Mouse (Mus musculus) intestine, embryonic 16.5 days (tissue): Measurements from ENCODE around the gene Utf1. TPM values are rescaled to one million over a fixed set of nuclear protein-coding genes. Genes with fewer than 3 reads are reported as not detected.

Experiments
- ATAC-seq: fragments of 200-750 bp; cut with Nextera tagmentation; 2 replicates; pipeline ENCODE4 v1.8.0; 2017; ENCODE audit warnings: moderate TSS enrichment, moderate library complexity
- H3K27ac ChIP-seq: fragments of 300-500 bp; sonication (generic); 2 replicates; pipeline ENCODE4 v1.5.1; 2014; ENCODE audit warnings: mild to moderate bottlenecking, low read length
- H3K27me3 ChIP-seq: fragments of 300-500 bp; sonication (generic); replicated peaks from 2 replicates; pipeline ENCODE4 v1.6.1; 2014; ENCODE audit warnings: low read length, control low read depth, mixed read lengths; ENCODE audit not compliant: control insufficient read depth, insufficient read depth
- H3K36me3 ChIP-seq: fragments of 300-500 bp; sonication (generic); 2 replicates; pipeline ENCODE4 v1.6.1; 2014; ENCODE audit warnings: low read length, control low read depth; ENCODE audit not compliant: control insufficient read depth, insufficient read depth
- H3K4me1 ChIP-seq: fragments of 300-500 bp; sonication (generic); 2 replicates; pipeline ENCODE4 v1.6.1; 2014; ENCODE audit warnings: low read length, control low read depth, mixed read lengths; ENCODE audit not compliant: control insufficient read depth, insufficient read depth
- H3K4me2 ChIP-seq: fragments of 300-500 bp; sonication (generic); 2 replicates; pipeline ENCODE4 v1.6.1; 2014; ENCODE audit warnings: low read depth, low read length, control low read depth
- H3K4me3 ChIP-seq: fragments of 300-500 bp; sonication (generic); 2 replicates; pipeline ENCODE4 v1.5.1; 2014; ENCODE audit warnings: mild to moderate bottlenecking, low read length
- H3K9ac ChIP-seq: fragments of 300-500 bp; sonication (generic); 2 replicates; pipeline ENCODE4 v1.6.1; 2014; ENCODE audit warnings: low read depth, low read length
- H3K9me3 ChIP-seq: fragments of 300-500 bp; sonication (generic); 2 replicates; pipeline ENCODE4 v1.6.1; 2016; ENCODE audit warnings: low read length, control low read depth; ENCODE audit not compliant: control insufficient read depth
- WGBS: fragments of 180-500 bp; shearing (Covaris S2); extraction: QIAGEN DNeasy Blood & Tissue Kit; methylation state at CpG from one replicate; pipeline ENCODE4 v1.1.7; 2014; 5-methylcytosine and 5-hydroxymethylcytosine counted together
- polyA plus RNA-seq: library from polyadenylated mRNA; unstranded; fragments of >200 nt; fragmentation: Nextera tagmentation; extraction: Ambion mirVana; gene quantifications from 2 replicates; pipeline ENCODE4 v1.2.1, GENCODE M21; 2015

Gene Utf1
- polyA plus RNA-seq, 1 experiment from 2014 or later = not detected

- H3K4me3 ChIP-seq = no peak overlapping the region
- no peaks in the 10 kb centered on the region for H3K4me1 ChIP-seq
- H3K36me3 ChIP-seq = no peaks in the 10 kb centered on the region
- no peak overlapping the region for H3K9ac ChIP-seq
- H3K4me2 ChIP-seq = no peak overlapping the region
- H3K27ac ChIP-seq = no peak overlapping the region
- no peaks in the 10 kb centered on the region for H3K9me3 ChIP-seq
- 28% methylated on average over 4 of the region's 4 CpGs for WGBS
- no peak for ATAC-seq
- 0 out of 2 replicates have a peak, but pooled peaks cover 2% of the 10 kb centered on the region for H3K27me3 ChIP-seq
Observed at GRCm38 (mm10) chr7:139967175-139967574, 23.6 kb downstream of the Utf1 start.

- no peaks in the 10 kb centered on the region for H3K9me3 ChIP-seq
- WGBS = 54% methylated on average over 5 of the region's 5 CpGs
- H3K9ac ChIP-seq = no peak overlapping the region
- H3K36me3 ChIP-seq = no peaks in the 10 kb centered on the region
- no peak for ATAC-seq
- H3K4me2 ChIP-seq = no peak overlapping the region
- 0 out of 2 replicates have a peak, but pooled peaks cover 2% of the 10 kb centered on the region for H3K27me3 ChIP-seq
- H3K27ac ChIP-seq = no peak overlapping the region
- no peaks in the 10 kb centered on the region for H3K4me1 ChIP-seq
- no peak overlapping the region for H3K4me3 ChIP-seq
Observed at GRCm38 (mm10) chr7:139968428-139968827, 24.8 kb downstream of the Utf1 start.

GRCm38 (mm10) chr7:139969348-139970130 lies 25.9 kb downstream of the Utf1 start:
- no peaks in the 10 kb centered on the region for H3K36me3 ChIP-seq
- 0 out of 2 replicates have a peak, but pooled peaks cover 2% of the 10 kb centered on the region for H3K27me3 ChIP-seq
- H3K4me1 ChIP-seq = no peaks in the 10 kb centered on the region
- H3K27ac ChIP-seq = no peak overlapping the region
- no peak overlapping the region for H3K4me2 ChIP-seq
- H3K4me3 ChIP-seq = no peak overlapping the region
- no peaks in the 10 kb centered on the region for H3K9me3 ChIP-seq
- H3K9ac ChIP-seq = no peak overlapping the region
- 40% methylated on average over 10 of the region's 10 CpGs for WGBS
- no peak for ATAC-seq

GRCm38 (mm10) chr7:139970216-139970919 lies 26.8 kb downstream of the Utf1 start:
- ATAC-seq = no peak
- 86% methylated on average over 10 of the region's 10 CpGs for WGBS
- Histone ChIP-seq H3K36me3 (no peaks in the 10 kb centered on the region), H3K9ac (no peak overlapping the region), H3K27me3 (0 out of 2 replicates have a peak, but pooled peaks cover 2% of the 10 kb centered on the region), H3K9me3 (no peaks in the 10 kb centered on the region), H3K4me3 (no peak overlapping the region), H3K4me2 (no peak overlapping the region), H3K4me1 (no peaks in the 10 kb centered on the region), H3K27ac (no peak overlapping the region)

GRCm38 (mm10) chr7:139970979-139971378 lies 27.4 kb downstream of the Utf1 start:
- Histone ChIP-seq H3K27me3 (0 out of 2 replicates have a peak, but pooled peaks cover 2% of the 10 kb centered on the region), H3K9ac (no peak overlapping the region), H3K4me3 (no peak overlapping the region), H3K4me2 (no peak overlapping the region), H3K4me1 (no peaks in the 10 kb centered on the region), H3K27ac (no peak overlapping the region), H3K9me3 (no peaks in the 10 kb centered on the region), H3K36me3 (no peaks in the 10 kb centered on the region)
- WGBS = 75% methylated on average over 5 of the region's 5 CpGs
- ATAC-seq = no peak

- 0 out of 2 replicates have a peak, but pooled peaks cover 2% of the 10 kb centered on the region for H3K27me3 ChIP-seq
- H3K4me2 ChIP-seq = no peak overlapping the region
- no peak overlapping the region for H3K4me3 ChIP-seq
- no peak overlapping the region for H3K9ac ChIP-seq
- H3K9me3 ChIP-seq = no peaks in the 10 kb centered on the region
- H3K4me1 ChIP-seq = no peaks in the 10 kb centered on the region
- ATAC-seq = no peak
- 71% methylated on average over 6 of the region's 6 CpGs for WGBS
- no peak overlapping the region for H3K27ac ChIP-seq
- no peaks in the 10 kb centered on the region for H3K36me3 ChIP-seq
Observed at GRCm38 (mm10) chr7:139971436-139971835, 27.8 kb downstream of the Utf1 start.

GRCm38 (mm10) chr7:139972923-139973331 lies 29.3 kb downstream of the Utf1 start:
- Histone ChIP-seq H3K4me2 (no peak overlapping the region), H3K9ac (no peak overlapping the region), H3K4me3 (no peak overlapping the region), H3K4me1 (no peaks in the 10 kb centered on the region), H3K27me3 (no peaks in the 10 kb centered on the region), H3K9me3 (no peaks in the 10 kb centered on the region), H3K36me3 (no peaks in the 10 kb centered on the region), H3K27ac (no peak overlapping the region)
- no peak for ATAC-seq

GRCm38 (mm10) chr7:139974307-139974706 lies 30.7 kb downstream of the Utf1 start:
- peaks cover 5% of the 10 kb centered on the region; the same call in 1 of the 2 replicates for H3K4me1 ChIP-seq
- H3K36me3 ChIP-seq = no peaks in the 10 kb centered on the region
- WGBS = 87% methylated on average over 10 of the region's 10 CpGs
- no peak overlapping the region for H3K9ac ChIP-seq
- ATAC-seq = no peak
- no peak overlapping the region for H3K27ac ChIP-seq
- no peaks in the 10 kb centered on the region for H3K27me3 ChIP-seq
- H3K4me3 ChIP-seq = no peak overlapping the region
- H3K4me2 ChIP-seq = no peak overlapping the region
- H3K9me3 ChIP-seq = no peaks in the 10 kb centered on the region

GRCm38 (mm10) chr7:139975471-139975870 lies 31.9 kb downstream of the Utf1 start:
- Histone ChIP-seq H3K9ac (no peak overlapping the region), H3K27ac (no peak overlapping the region), H3K36me3 (no peaks in the 10 kb centered on the region), H3K4me3 (no peak overlapping the region), H3K27me3 (no peaks in the 10 kb centered on the region), H3K9me3 (no peaks in the 10 kb centered on the region), H3K4me1 (peaks cover 5% of the 10 kb centered on the region; the same call in 1 of the 2 replicates), H3K4me2 (no peak overlapping the region)
- ATAC-seq = no peak
- 52% methylated on average over 5 of the region's 5 CpGs for WGBS
